Mouse (Mus musculus) cerebellum, postnatal 25 days (tissue): Measurements from ENCODE around the gene Oaz3.

Experiments
- DNase-seq, 2 experiments: peaks; one replicate each; pipeline ENCODE4 v3.0.0; 2021; ENCODE audit warnings: mixed read lengths in 2 of 2

The Oaz3 gene

GRCm38 (mm10) chr3:94443597-94443964, at the start of gene Oaz3:
Oaz3 (minus strand) TSS chr3:94443915.
- no peak for DNase-seq

GRCm38 (mm10) chr3:94487581-94487980, 43.9 kb upstream of the Oaz3 start:
- DNase-seq = no peak

- peak in 1 of 2 experiments; percentile 38 for DNase-seq
Observed at GRCm38 (mm10) chr3:94485922-94486321, 42.2 kb upstream of the Oaz3 start.

GRCm38 (mm10) chr3:94483790-94484439, 40.2 kb upstream of the Oaz3 start:
- DNase-seq = peak; percentile 71 to 87

- peak in 1 of 2 experiments; percentile 64 for DNase-seq
Observed at GRCm38 (mm10) chr3:94482764-94483385, 39.2 kb upstream of the Oaz3 start.

GRCm38 (mm10) chr3:94481429-94481828, 37.7 kb upstream of the Oaz3 start:
- DNase-seq = no peak

GRCm38 (mm10) chr3:94480291-94480884, 36.7 kb upstream of the Oaz3 start, which contains the start of gene Riiad1:
Riiad1 (minus strand) TSS chr3:94480341.
- no peak for DNase-seq

GRCm38 (mm10) chr3:94479564-94479963, 35.8 kb upstream of the Oaz3 start:
- no peak for DNase-seq

GRCm38 (mm10) chr3:94478591-94479169, 35.0 kb upstream of the Oaz3 start:
- DNase-seq = peak; percentile 46 to 54

- peak; percentile 81 to 88 for DNase-seq
Observed at GRCm38 (mm10) chr3:94477981-94478422, 34.3 kb upstream of the Oaz3 start, which contains the start of gene Celf3. Celf3 (plus strand) TSS chr3:94478295.

- DNase-seq = peak in 1 of 2 experiments; percentile 60
Observed at GRCm38 (mm10) chr3:94477444-94477843, 33.7 kb upstream of the Oaz3 start.

GRCm38 (mm10) chr3:94476301-94477035, 32.8 kb upstream of the Oaz3 start:
- no peak for DNase-seq

- no peak for DNase-seq
Observed at GRCm38 (mm10) chr3:94473567-94474232, 30.0 kb upstream of the Oaz3 start.

GRCm38 (mm10) chr3:94473115-94473505, 29.4 kb upstream of the Oaz3 start:
- no peak for DNase-seq

- DNase-seq = peak in 1 of 2 experiments; percentile 51
Observed at GRCm38 (mm10) chr3:94472447-94473114, 28.9 kb upstream of the Oaz3 start.

GRCm38 (mm10) chr3:94468931-94469330, 25.2 kb upstream of the Oaz3 start:
- DNase-seq = no peak

GRCm38 (mm10) chr3:94465632-94466430, 22.1 kb upstream of the Oaz3 start:
- DNase-seq = no peak

- DNase-seq = no peak
Observed at GRCm38 (mm10) chr3:94463926-94464578, 20.3 kb upstream of the Oaz3 start.

- DNase-seq = no peak
Observed at GRCm38 (mm10) chr3:94459834-94460233, 16.1 kb upstream of the Oaz3 start.

- no peak for DNase-seq
Observed at GRCm38 (mm10) chr3:94457055-94457454, 13.3 kb upstream of the Oaz3 start.
